Mouse (Mus musculus) duodenum, adult 2 months (tissue): ENCODE measurements around the gene AL732309.1. TPM values are rescaled to one million over a fixed set of nuclear protein-coding genes. Genes with fewer than 3 reads are reported as not detected.

Source experiments
- polyA plus RNA-seq: library from polyadenylated mRNA; depleted of rRNA; stranded (reverse); fragments of >200 nt; gene quantifications from 2 replicates; pipeline ENCODE4 v1.2.3, GENCODE M21; 2012; ENCODE audit warnings: low replicate concordance; rRNA removed

The AL732309.1 gene
- 18.8 and 30.9 TPM in 2 replicates for polyA plus RNA-seq

DNA sequence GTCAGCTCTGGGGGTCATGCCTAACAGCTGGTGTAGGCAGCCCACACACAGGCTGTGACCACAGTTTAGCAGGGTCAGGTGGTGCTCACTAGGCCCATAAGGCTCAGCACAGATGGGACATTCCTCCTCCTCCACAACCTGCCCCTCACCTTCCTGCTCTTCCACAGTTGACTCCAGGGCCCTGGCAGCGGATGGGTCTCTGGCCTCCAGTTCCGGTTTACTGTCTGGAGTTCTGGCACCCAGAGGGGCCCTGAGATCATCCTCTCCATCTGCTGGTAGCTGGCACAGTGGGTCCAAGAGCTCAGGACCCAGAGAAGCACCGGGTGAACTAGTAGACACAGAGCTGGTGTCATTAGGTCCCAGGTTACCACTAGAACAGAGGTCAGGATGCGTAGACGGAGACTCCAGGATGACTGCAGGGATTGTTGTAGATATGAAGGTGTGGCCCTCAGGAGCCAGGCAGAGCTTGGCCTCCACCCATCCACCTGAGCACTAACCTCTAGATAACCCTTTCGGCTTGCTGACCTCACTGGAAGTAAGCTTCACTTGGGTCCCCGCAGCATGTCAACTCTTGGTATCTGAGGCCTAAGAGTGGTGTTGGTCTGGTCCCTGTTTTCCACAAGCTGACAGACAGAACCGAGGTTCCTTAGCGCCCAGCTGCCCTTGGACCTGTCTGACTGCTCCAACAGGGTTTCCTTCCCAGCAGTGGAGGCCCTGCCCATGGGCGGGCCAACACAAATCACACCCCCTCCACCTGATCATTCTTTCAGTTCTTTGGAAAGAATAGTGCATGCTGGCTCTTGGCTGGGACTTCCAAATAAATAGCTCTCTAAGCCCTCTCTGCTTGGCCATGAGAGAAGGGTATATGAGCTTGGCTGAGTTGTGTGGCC lies at the start of gene AL732309.1:
Gene AL732309.1, minus strand, starts transcription at position 681 of the 890 bp plus-strand sequence.

DNA sequence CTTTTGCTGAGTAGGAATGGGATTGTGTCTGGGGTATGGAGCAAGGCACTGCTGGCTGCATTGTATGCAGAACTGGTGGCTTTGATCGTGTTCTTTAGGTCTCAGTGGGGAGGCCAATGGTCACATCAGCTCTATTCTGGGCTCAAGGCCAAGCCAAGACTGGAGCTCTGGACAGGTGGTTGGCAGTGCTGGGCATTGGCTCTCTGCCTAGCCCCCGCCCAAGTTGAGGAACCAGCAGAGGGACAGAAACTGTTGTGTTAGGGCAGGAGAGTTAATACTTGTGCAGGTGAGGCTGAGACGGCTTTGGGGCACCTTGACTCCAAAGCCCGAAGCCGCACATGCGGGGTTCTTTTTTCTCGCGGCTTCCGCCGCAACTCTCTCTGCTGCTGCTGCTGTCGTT lies 43.0 kb upstream of the AL732309.1 start, which contains the start of gene Lrrc26:
Gene Lrrc26, plus strand, starts transcription at position 265 of the 400 bp plus-strand sequence.

DNA sequence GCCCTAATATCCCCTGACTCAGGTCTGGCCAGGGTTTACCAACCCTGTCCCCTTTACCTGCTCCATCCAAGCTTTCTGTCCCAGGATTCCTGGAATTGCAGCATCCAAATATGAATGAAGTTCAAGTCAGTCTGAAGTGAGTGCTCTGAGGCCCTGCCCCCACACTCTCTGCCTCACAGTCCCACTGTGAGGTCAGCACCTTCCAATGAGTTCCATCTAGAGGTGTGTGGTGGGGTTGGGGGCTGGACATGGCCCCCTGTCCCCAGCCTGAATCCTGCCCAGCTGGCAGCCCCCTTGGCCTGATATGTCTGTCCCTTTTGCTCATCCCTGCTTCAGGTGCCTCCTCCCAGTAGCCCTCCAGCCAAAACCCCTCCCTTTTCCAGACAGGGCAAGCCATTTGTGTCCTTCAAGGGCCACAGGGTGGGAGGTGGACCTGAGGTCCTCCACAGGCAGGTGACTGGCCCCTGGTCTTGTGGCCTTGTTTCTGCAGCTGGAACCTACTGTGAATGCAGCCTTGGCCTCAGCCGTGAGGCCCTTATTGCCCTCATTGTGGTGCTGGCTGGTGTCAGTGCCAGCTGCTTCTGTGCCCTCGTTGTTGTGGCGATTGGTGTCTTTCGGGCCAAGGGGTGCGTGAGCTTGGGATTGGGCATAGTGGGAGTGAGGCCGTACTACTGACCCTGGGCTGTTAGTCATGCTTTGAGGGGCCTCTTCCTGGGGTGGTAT lies 41.4 kb upstream of the AL732309.1 start, which contains the start of gene Tmem210:
Gene Tmem210, plus strand, starts transcription at position 219 of the 723 bp plus-strand sequence.

DNA sequence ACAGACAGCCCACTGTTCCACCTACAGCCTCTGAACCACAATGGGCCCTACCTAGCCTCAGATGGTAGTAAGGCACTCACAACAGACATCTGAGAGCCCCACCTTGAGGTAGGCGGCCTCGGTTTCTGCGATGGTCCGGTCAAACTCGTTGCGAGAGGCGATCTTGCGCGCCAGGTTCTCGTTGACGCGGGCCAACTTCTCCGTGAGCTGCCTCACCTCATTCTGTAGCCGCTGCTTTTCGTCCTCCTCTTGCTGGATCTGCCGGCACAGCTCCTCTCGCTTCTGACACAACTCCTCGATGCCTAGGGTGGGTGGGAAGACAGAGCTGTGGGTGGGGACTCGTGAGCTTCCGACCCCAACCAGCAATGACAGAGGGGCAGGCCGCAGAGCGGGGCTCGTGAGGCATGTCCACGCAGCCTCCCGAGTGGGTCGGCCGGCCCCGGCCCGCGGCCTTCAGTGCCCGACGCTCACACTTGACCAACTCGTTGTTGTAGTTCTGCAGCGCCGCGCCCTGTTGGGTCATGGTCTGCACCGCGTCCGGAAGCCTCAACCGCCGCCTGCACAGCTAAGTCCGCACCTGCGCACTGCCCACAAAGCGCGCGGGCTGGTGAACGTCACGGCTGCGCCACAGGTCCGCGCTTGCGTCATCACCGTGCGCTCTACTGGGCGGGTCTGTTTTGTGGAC lies 25.3 kb upstream of the AL732309.1 start, which contains the start of the genes Ssna1 and Anapc2:
Gene Ssna1, minus strand, starts transcription at position 612 of the 685 bp plus-strand sequence.
Gene Anapc2, plus strand, starts transcription at position 652 of the 685 bp plus-strand sequence.

DNA sequence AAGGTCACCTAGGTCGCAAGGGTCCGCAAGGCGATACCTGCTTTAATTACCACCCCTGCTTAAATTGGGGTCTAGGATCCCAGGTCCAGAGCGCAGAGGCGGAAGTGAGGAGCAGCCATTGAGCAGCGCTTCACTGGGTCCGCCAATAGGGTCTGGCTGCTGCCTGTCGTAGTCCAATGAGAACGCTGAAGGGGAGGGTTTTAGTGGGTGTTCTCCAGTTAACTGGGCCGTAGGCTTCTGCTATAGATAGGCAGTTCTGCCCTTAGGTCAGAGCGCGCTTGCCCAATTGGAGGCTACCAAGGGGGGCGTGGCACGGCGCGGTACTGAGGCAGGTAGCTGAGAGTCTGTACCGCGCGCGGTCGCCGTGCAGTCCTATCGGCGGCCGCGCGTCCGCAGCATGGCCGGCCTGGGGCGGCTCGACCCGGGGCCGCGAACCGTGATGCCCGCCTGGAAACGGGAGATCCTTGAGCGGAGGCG lies 15.7 kb upstream of the AL732309.1 start, which contains the start of gene Tprn:
Gene Tprn, plus strand, starts transcription at position 328 of the 477 bp plus-strand sequence.

DNA sequence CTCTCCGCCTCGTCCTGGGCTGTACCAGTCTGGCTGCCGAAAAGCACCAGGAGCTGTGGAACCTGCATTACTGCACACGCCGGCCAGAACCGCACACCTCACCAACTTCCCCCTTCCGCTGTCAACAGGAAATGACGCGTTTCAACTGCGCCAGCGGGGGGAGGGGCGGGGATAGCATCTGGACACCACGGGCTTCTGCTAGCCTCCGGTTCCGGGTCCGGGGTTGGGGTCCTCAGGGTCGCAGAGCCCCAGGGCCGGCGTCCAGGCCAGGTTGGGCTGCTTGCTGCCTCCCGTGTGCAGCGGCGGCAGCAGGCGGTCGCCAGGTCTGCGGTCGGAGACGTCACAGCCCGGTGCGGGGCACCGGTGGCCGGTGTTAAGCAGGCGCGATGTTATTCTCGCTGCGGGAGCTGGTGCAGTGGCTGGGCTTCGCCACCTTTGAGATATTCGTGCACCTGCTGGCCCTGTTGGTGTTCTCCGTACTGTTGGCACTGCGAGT lies 8.7 kb upstream of the AL732309.1 start, which contains the start of gene Tmem203:
Gene Tmem203, plus strand, starts transcription at position 156 of the 496 bp plus-strand sequence.

DNA sequence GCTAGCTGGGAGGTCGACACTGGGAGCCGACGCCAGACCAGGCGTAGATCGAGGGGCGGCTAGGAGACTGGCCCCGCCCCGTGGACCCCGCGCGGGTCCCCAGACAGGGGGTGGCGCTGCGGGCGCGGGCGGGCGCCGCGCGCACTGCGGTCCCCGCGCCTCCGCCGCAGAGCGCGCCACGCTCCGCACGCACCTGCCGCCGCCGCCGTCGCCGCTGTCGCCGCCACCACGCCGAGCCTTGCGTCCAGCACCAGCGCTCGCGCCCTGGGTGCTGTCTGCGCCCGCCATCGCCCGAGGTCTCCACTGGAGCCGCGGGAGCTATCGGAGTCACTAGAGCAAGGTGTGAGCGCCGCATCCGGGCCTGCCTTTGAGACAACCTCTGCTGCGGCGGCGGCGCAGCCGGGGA lies 4.6 kb downstream of the AL732309.1 start, which contains the start of the genes Rnf208 and Cysrt1:
Gene Rnf208, plus strand, starts transcription at position 155 of the 406 bp plus-strand sequence.
Gene Cysrt1, minus strand, starts transcription at position 352 of the 406 bp plus-strand sequence.

DNA sequence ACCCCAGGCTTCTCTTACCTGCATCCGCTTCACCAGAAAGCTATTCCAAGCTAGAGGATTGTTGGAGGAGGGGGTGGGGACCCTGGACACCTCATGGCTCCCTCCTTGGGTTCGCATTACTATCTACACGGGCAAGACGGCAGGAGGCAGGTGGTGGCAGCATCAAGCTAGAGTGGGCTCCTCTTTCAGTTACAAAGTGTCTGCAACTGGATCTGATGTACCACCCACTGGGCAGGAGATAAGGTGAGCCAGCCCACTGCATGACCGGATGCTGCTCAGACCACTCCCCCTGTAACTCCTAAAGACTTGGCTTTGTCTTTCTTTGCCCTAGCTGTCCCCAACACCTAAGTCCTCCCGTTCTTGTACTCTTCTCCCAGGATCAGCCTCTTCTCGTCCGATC lies 10.0 kb downstream of the AL732309.1 start, which contains the start of gene Rnf224:
Gene Rnf224, minus strand, starts transcription at position 174 of the 400 bp plus-strand sequence.

DNA sequence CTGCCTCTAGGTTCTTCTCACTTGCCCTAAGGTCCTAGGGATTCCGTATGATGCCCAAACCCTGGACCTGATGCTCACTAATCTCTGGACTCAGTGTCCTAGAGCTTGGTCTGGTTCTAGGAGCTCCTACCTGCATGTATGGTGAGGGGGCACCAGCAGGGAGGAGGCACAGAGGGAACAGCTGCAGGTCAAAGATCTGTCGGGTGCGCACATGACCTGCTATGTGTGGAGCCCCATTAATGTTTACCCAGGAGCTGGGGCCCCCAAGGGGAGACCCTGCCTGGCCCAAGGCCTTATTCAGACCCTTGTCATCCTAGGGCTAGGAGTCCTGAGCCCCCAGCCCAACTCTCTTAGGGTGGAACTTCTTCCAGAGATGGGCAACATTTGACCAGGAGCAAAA lies 12.6 kb downstream of the AL732309.1 start, which contains the start of gene Slc34a3:
Gene Slc34a3, minus strand, starts transcription at position 315 of the 400 bp plus-strand sequence.

DNA sequence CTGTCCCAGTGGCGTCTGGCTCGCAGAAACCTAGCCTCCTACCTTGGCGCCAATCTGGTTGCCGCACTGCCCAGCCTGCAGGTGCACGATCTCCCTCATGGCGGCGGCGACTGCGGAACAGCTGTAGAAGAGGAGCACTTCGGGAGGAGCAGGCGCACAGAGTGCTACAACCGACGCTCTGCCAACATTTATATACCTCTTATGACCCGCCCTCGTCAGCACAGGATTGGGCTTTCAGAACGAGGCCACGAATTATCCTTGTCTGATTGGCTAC lies 22.2 kb downstream of the AL732309.1 start, which contains the start of gene Tubb4b:
Gene Tubb4b, minus strand, starts transcription at position 211 of the 274 bp plus-strand sequence.

DNA sequence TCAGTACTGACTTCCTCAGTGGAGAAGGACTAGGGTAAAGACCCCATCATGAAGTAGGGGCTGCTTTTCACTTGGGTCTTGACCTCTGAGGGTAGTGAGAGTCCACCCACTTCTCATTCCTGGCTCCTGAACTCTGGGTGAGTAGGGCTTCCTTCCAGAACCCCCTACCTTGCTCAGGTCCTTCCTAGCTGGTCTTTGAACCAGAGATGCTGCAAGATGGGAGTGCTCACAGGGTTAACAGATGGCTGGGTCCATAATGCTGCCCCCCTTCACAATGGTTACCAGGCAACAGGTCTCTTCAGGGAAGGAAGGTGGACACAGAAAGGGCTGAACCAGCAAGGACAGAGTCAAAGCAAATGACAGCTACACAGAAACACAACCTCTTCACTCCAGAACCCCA lies 28.2 kb downstream of the AL732309.1 start, which contains the start of gene Fam166a:
Gene Fam166a, plus strand, starts transcription at position 301 of the 400 bp plus-strand sequence.

DNA sequence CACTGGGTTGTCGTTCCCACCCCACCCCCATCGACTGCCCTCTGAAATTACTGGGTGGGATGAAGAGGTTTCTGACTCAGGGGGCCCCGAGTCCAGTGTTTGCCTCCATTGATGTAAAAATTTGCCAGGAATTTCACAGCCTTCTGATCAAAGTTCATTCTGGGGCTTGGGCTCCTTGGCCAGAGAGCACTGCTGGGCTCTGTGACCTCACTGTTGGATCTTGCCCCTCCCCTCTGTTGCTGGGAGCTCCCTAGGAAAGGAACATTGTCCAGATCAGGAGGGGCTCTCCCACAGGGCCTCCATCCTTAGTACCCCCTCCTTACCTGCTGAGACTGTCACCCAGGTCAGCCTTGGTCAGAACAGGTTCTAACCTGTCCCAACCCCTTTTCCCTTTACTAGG lies 32.2 kb downstream of the AL732309.1 start, which contains the start of gene Stpg3:
Gene Stpg3, minus strand, starts transcription at position 194 of the 400 bp plus-strand sequence.

DNA sequence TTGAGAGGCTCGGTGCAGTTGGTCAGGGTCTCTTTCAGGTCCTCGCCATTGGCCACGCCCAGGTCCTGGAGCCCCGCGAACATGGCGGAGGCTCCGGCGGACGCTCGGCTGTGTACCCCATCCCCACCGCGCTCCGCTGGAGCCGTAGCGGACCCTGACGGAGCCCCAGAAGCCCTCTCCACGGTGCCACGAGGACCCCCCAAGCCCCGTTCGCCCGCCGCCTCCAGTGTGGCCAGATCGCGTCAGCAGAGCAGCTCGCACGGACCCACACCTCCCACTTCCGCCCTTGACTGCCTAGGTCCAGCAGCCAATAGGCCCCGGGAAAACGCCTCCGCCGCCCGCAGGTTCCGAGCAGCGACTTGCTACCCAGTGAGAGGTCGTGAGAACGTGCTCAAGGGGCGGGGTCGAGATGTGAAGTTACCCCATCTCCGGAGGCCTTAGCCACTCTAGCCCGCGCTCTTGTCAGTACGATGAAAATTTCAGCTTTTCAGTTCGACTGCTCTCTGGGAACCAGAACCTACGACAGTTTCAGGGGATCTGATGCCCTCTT lies 35.5 kb downstream of the AL732309.1 start, which contains the start of gene Nelfb:
Gene Nelfb, minus strand, starts transcription at position 369 of the 550 bp plus-strand sequence.

DNA sequence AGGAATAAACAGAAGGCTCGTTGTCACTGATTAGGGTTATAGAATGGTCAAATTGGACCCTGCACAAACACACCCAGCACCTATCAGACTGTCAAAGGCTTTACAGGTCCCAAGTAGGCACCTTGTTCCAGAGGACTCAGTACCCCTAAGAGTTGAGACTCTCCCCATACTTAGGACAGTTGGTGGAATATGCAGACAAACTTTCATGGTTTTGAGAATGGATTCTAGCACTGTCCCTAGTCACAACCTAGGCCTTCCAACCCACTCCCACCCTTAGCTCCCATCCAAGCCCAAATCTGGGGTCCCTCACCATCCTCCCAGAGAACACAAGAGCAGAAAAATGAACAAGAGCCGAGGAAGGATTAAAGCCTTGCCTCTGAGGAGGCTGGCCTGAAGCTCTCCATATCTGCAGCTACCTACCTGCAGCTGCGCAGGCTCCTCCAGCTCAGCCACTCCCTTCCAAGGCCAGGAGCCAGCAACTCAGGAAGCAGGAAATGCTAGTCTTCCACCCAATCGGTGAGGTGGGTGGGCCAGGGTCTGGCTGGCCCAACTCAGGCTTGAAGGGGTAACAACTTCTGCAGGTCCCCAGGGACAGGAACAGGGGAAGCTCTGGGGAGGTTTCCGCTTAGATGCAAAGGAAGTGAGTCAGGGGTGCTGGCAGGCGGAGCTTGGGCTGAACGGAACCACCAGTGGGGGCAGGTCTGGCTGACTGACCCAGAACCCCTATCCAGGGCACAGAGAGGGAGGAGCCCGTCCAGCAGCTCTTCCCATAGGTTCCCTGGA lies 50.3 kb downstream of the AL732309.1 start, which contains the start of gene Tor4a:
Gene Tor4a, minus strand, starts transcription at position 715 of the 783 bp plus-strand sequence.

Other genes with a start within 250 kb of the AL732309.1 start
- 52.7 and 54.1 TPM in 2 replicates for gene Nsmf, start 192.5 kb downstream of the AL732309.1 start, polyA plus RNA-seq
- 121 and 257 TPM in 2 replicates for gene Entpd8, start 166.6 kb downstream of the AL732309.1 start, polyA plus RNA-seq
- 17.5 and 26.4 TPM in 2 replicates for gene Noxa1, start 151.7 kb downstream of the AL732309.1 start, polyA plus RNA-seq
- 42.6 and 53.2 TPM in 2 replicates for gene Nrarp, start 66.1 kb downstream of the AL732309.1 start, polyA plus RNA-seq
- 25.3 and 31.1 TPM in 2 replicates for gene Tor4a, start 50.0 kb downstream of the AL732309.1 start, polyA plus RNA-seq
- 29.9 and 42.4 TPM in 2 replicates for gene Nelfb, start 35.4 kb downstream of the AL732309.1 start, polyA plus RNA-seq
- gene Stpg3, start 32.2 kb downstream of the AL732309.1 start, polyA plus RNA-seq: not detected in 2 replicates
- not detected in 2 replicates for gene Fam166a, start 28.1 kb downstream of the AL732309.1 start, polyA plus RNA-seq
- gene Tubb4b, start 22.2 kb downstream of the AL732309.1 start, polyA plus RNA-seq: 379 and 679 TPM in 2 replicates
- 4.3 TPM in 1 of 2 replicates, not detected in the other for gene Slc34a3, start 12.5 kb downstream of the AL732309.1 start, polyA plus RNA-seq
- gene Rnf224, start 10.1 kb downstream of the AL732309.1 start, polyA plus RNA-seq: not detected in 2 replicates
- gene Rnf208, start 4.6 kb downstream of the AL732309.1 start, polyA plus RNA-seq: 14.3 and 73.6 TPM in 2 replicates
- 0.94 and 8.8 TPM in 2 replicates for gene Cysrt1, start 4.4 kb downstream of the AL732309.1 start, polyA plus RNA-seq
- 39.8 and 90.7 TPM in 2 replicates for gene Tmem203, start 8.6 kb upstream of the AL732309.1 start, polyA plus RNA-seq
- 186 and 454 TPM in 2 replicates for gene Tprn, start 15.8 kb upstream of the AL732309.1 start, polyA plus RNA-seq
- gene Ssna1, start 25.6 kb upstream of the AL732309.1 start, polyA plus RNA-seq: 44.6 and 49.5 TPM in 2 replicates
- 57.3 and 58.9 TPM in 2 replicates for gene Anapc2, start 25.6 kb upstream of the AL732309.1 start, polyA plus RNA-seq
- 1.4 TPM in 1 of 2 replicates, not detected in the other for gene Tmem210, start 41.3 kb upstream of the AL732309.1 start, polyA plus RNA-seq
- 81.7 and 85.6 TPM in 2 replicates for gene Lrrc26, start 43.1 kb upstream of the AL732309.1 start, polyA plus RNA-seq
- gene Grin1, start 72.3 kb upstream of the AL732309.1 start, polyA plus RNA-seq: 0.78 and 1.7 TPM in 2 replicates
- gene Man1b1, start 85.5 kb upstream of the AL732309.1 start, polyA plus RNA-seq: 13.8 and 17.1 TPM in 2 replicates
- 15.8 and 19.7 TPM in 2 replicates for gene Dpp7, start 109.5 kb upstream of the AL732309.1 start, polyA plus RNA-seq
- gene Uap1l1, start 118.8 kb upstream of the AL732309.1 start, polyA plus RNA-seq: 66.1 and 563 TPM in 2 replicates
- 27.5 and 29.1 TPM in 2 replicates for gene Sapcd2, start 125.5 kb upstream of the AL732309.1 start, polyA plus RNA-seq
- 50.6 and 75.3 TPM in 2 replicates for gene Entpd2, start 149.0 kb upstream of the AL732309.1 start, polyA plus RNA-seq
- gene Npdc1, start 152.5 kb upstream of the AL732309.1 start, polyA plus RNA-seq: 223 and 325 TPM in 2 replicates
- gene Fut7, start 176.4 kb upstream of the AL732309.1 start, polyA plus RNA-seq: 1.3 and 2.1 TPM in 2 replicates
- 16.8 and 36.7 TPM in 2 replicates for gene Abca2, start 181.8 kb upstream of the AL732309.1 start, polyA plus RNA-seq
- gene Clic3, start 210.0 kb upstream of the AL732309.1 start, polyA plus RNA-seq: 1.9 and 14.3 TPM in 2 replicates
- 81.4 and 115 TPM in 2 replicates for gene Paxx, start 214.2 kb upstream of the AL732309.1 start, polyA plus RNA-seq
- 0.74 TPM in 1 of 2 replicates, not detected in the other for gene Ptgds, start 223.2 kb upstream of the AL732309.1 start, polyA plus RNA-seq
- gene Lcn12, start 247.0 kb upstream of the AL732309.1 start, polyA plus RNA-seq: not detected in 2 replicates